Mouse (Mus musculus): Measurements from ENCODE around the gene Gbgt1.

DNA sequence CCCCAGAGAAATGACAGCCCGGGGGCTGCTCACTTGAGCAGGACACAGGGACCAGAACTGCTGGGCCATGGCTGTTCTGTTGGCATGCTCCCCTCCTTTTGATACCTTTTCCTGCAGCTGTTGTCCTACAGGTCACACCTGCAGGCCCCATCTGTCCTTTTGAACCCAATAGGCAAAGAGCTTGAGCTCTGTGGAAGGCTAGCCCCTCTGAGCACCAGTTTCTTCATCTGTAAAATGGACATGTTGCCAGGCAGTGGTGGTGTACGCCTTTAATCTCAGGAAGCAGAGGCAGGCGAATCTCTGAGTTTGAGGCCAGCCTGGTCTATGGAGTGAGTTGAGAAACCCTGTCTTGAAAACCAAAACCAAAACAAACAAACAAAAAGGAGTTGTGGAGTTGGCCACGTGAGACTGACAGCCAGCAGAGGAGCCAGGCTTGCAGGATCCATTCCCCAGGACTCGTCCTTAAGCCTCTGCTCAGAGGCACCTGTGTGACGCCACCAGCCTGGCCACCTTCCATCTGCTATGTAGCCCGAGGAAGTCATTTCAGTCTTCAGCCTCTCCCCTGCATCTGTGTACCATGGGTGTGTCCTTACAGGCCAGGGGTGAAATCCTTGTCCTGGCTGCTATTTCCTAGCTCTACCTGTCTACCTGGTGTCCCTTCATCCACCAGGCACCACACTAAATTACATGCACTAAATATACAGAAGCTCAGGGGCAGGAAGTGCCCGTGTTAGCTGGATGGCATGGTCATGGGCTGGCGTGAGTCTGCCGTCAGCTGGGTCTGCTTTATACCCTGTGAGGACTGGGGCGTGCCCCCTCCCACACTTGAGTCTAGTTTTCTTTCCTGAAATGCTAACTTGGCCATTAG lies 40.3 kb downstream of the Gbgt1 start:
- TF ChIP-seq EP300 (IDR thresholded peaks at IDR 0.05; ENCODE audit: low read depth) (no peak), CTCF (IDR thresholded peaks at IDR 0.05; ENCODE audit: low read depth) (no peak)

Measured in liver, postnatal 0 days (tissue).